Mouse (Mus musculus): ENCODE results near the gene Ttyh2. TPM values are rescaled to one million over a fixed set of nuclear protein-coding genes. Genes with fewer than 3 reads are reported as not detected.

Ttyh2 gene
- 76.9 and 89.5 TPM in 2 replicates for polyA plus RNA-seq (2012; rRNA removed; ENCODE audit: low replicate concordance)

DNA sequence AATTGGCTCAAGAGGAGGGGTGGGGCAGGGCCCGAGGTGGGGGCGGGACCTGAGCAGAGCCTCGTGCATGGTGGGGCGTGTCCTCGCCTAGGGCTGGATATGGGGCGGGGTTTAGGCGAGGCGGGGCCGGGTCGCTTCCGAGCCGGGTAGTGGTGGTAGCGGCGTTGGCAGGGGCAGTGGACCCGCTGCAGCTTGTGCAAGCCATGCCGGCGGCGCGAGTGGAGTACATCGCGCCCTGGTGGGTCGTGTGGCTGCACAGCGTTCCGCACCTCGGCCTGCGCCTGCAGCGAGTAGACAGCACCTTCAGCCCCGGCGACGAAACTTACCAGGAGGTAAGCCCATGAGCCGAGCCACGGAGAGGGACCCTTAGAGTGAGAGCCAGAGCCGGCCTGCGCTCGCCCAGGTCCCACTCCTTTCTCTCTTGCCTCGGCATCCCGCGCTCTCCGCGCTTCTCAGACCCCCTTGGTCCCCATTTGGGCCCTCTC lies at the start of gene Ttyh2:
Gene Ttyh2 (plus strand): TSS at position 91 of the 485 bp plus-strand sequence.

GRCm38 (mm10) chr11:114668301-114668710 lies 6.9 kb upstream of the Ttyh2 start, which contains the start of gene Rpl38:
TSS of gene Rpl38 (plus strand) at chr11:114668524.

DNA sequence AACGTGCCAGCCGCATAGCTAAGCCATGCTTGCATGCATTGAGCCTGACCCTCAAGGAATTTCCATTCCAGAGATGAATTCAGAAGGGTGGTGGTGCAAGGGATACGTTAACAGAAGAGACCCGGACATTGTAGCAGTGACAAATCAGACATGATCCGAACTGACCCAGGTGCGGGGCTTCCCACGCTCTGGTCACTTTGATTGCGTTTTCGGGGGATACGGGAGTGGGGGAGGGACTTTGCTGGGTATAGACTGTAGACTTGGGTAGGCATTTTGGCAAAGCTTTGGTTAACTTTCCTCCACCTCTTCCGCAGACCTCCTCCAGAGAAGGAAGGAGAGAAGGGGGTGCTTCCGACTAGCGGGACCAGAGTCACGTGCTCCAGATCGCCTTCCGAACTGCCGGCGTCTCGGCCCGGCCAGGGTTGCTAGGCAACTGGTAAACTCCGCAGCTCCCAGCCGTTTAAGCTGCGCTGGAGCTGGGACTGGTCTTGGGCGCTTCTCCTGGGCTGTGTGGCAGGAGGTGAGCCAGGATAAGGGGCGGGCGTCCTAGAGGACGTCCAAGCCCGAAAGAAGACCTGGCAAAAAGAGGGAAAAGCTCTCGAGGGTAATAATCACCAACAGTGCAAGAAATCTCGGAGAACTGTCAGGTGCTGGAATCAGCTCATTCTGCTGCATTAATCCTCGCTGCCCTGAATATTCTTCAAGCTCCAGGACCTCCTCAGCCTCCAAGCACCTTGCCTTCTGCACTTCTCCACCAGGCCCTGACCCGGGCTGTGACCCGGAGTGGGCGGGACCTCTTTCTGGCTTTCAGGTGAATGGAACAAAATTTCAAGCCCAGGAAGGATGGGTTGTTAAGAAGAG lies 52.0 kb downstream of the Ttyh2 start, which contains the start of gene Dnaic2:
Gene Dnaic2 (plus strand): TSS at position 444 of the 861 bp plus-strand sequence.

DNA sequence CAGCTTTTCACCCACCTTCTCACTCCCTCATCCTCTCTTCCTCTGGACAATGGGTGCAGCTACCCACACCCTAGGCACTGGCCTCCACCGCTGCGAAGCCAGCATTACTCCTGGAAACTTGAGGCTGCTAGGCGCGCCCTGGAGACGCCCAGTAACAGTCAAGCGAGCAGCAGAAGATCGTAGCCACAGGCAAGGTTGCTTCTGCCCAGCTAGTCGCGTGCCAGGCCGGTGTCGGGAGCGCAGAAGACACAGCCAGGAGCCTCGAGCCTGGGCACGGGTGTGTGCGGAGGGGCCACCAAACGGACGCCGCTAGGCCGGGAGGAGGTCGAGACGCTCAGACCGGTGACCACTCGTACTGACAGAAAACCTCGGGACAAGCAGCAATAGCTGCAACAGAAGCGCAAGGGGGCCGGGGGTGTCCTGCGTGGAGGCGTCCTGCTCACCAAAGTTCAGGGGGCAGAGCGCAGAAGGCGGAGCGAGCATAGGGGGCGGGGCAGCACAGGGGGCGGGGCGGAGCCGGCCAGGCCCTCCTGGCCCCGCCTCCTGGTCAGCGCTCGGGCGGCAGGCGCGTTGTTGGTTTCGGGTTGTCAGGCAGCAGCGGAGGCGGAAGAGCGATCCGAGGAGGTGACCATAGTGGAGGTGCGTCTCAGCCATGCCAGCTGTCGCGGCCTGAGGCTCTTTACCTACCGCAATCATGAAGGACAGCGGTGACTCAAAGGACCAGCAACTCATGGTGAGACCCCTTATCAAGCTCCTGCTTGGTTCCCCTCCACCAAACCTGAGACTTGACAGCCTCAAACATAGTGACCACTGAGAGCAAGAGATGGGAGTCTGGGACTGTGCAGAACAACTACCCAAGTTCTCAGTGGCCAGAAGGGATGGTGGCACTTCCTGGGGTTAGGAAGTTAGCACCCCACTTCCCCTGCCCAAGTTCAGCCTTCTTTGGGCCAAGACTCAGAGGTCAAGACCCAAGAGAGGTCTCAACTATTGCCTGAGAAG lies 89.9 kb downstream of the Ttyh2 start, which contains the start of gene Kif19a:
Gene Kif19a (plus strand): TSS at position 569 of the 999 bp plus-strand sequence.

Other genes with a start within 250 kb of the Ttyh2 start
- gene Rpl38, start 6.9 kb upstream of the Ttyh2 start, polyA plus RNA-seq (2012; rRNA removed; ENCODE audit: low replicate concordance), result 234 and 324 TPM in 2 replicates
- gene Dnaic2, start 52.0 kb downstream of the Ttyh2 start, polyA plus RNA-seq (2012; rRNA removed; ENCODE audit: low replicate concordance), result 2.2 and 2.9 TPM in 2 replicates
- gene Kif19a, start 90.0 kb downstream of the Ttyh2 start, polyA plus RNA-seq (2012; rRNA removed; ENCODE audit: low replicate concordance), result 3.1 and 4.7 TPM in 2 replicates
- 1.3 and 3.0 TPM in 2 replicates for gene Btbd17, start 120.5 kb downstream of the Ttyh2 start, polyA plus RNA-seq (2012; rRNA removed; ENCODE audit: low replicate concordance)
- gene Gpr142, start 123.5 kb downstream of the Ttyh2 start, polyA plus RNA-seq (2012; rRNA removed; ENCODE audit: low replicate concordance), result not detected in 2 replicates
- 37.4 and 56.3 TPM in 2 replicates for gene Gprc5c, start 175.7 kb downstream of the Ttyh2 start, polyA plus RNA-seq (2012; rRNA removed; ENCODE audit: low replicate concordance)
- gene Cd300a, start 214.6 kb downstream of the Ttyh2 start, polyA plus RNA-seq (2012; rRNA removed; ENCODE audit: low replicate concordance), result 2.2 and 3.9 TPM in 2 replicates